Mouse (Mus musculus): ENCODE measurements around the gene Zfp341. TPM values are rescaled to one million over a fixed set of nuclear protein-coding genes. Genes with fewer than 3 reads are reported as not detected.
A peak's percentile ranks its signal among the peaks of the same experiment; 100 is the strongest.

Gene Zfp341
- polyA plus RNA-seq, 1 experiment, result 4.7 TPM

DNA sequence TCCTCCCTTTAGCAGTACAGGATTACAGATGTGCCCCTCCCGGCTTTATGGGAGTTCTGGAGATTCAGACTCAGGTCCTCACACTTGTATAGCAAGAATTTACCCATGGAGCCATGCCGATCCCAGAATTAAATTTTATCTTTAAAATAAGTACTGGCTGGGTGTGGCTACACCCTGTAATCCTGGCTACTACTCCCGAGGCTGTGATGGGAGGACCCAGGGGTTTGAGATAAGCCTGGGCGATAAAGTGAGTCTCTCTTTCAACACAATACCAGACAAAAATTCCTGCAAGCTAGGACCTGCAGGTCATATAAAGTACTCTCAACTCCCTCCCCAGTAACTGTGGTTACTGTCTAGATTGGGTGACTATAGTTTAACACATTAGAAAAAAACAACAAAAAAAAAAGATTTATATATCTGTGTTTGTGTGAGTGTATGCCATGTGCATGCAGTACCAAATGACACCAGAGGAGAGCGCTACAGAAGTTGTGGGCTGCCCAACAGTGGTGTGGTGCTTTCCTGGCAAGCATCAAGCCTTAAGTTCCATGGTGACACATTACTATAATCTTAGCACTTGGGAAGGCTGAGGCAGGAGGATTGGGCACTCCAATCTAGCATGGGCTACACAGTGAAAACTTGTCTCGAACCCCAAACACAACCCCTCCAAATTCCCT, 29.8 kb downstream of the Zfp341 start:
- Histone ChIP-seq H3K27me3 (ENCODE audit: control insufficient read depth, insufficient read depth, low read length) (no peaks in the 10 kb centered on the region), H3K36me3 (ENCODE audit: control insufficient read depth, insufficient read depth, low read length) (peaks cover 4% of the 10 kb centered on the region; the same call in 1 of the 2 replicates), H3K4me3 (ENCODE audit: low read depth, low read length) (no peak overlapping the region), H3K27ac (ENCODE audit: insufficient read depth, low read depth, low read length) (no peak overlapping the region), H3K4me1 (ENCODE audit: control insufficient read depth, insufficient read depth, insufficient read length, low read length) (peaks cover 11% of the 10 kb centered on the region)
- TF ChIP-seq CTCF (IDR thresholded peaks at IDR 0.05; ENCODE audit: extremely low read depth, insufficient read length, insufficient replicate concordance, low read depth, low read length), result no peak
- no peak for TF ChIP-seq POLR2A (IDR thresholded peaks at IDR 0.05; ENCODE audit: low read depth, low read length)
- 44% methylated on average over 6 of the region's 6 CpGs for WGBS

DNA sequence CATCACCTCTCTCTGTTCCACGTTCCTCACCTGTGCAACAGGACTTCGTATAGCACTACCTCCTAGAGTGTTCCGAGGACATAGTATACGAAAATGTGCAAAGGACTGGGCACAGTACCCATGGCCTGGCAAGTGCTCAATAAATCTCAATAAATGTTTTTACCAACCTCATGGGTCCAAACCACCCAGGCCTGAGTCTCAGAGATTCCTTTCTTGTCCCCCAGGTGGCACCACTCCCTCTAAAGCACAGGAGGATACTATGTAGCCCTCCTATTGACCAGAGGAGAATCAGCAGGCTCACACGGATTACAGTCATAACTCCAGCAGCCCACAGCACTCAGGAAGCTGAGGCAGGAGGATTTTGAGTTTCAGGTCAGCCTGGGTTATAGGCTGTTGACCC, 33.5 kb downstream of the Zfp341 start:
- Histone ChIP-seq H3K4me3 (ENCODE audit: low read depth, low read length) (no peak overlapping the region), H3K36me3 (ENCODE audit: control insufficient read depth, insufficient read depth, low read length) (no peaks in the 10 kb centered on the region; the same call in 1 of the 2 replicates), H3K4me1 (ENCODE audit: control insufficient read depth, insufficient read depth, insufficient read length, low read length) (peaks cover 9% of the 10 kb centered on the region; the same call in 1 of the 2 replicates), H3K27me3 (ENCODE audit: control insufficient read depth, insufficient read depth, low read length) (no peaks in the 10 kb centered on the region), H3K27ac (ENCODE audit: insufficient read depth, low read depth, low read length) (no peak overlapping the region)
- TF ChIP-seq POLR2A (IDR thresholded peaks at IDR 0.05; ENCODE audit: low read depth, low read length), result no peak
- peak; percentile 35; the same call in 1 of the 2 replicates for TF ChIP-seq CTCF (IDR thresholded peaks at IDR 0.05; ENCODE audit: extremely low read depth, insufficient read length, insufficient replicate concordance, low read depth, low read length)
- 76% methylated on average over 5 of the region's 5 CpGs for WGBS

- WGBS, result 24% methylated on average over 3 of the region's 3 CpGs
- TF ChIP-seq POLR2A (IDR thresholded peaks at IDR 0.05; ENCODE audit: low read depth, low read length) (no peak), CTCF (IDR thresholded peaks at IDR 0.05; ENCODE audit: extremely low read depth, insufficient read length, insufficient replicate concordance, low read depth, low read length) (peak; percentile 78; the same call in 1 of the 2 replicates)
- Histone ChIP-seq H3K4me1 (ENCODE audit: control insufficient read depth, insufficient read depth, insufficient read length, low read length) (peaks cover 3% of the 10 kb centered on the region; the same call in 1 of the 2 replicates), H3K36me3 (ENCODE audit: control insufficient read depth, insufficient read depth, low read length) (no peaks in the 10 kb centered on the region), H3K4me3 (ENCODE audit: low read depth, low read length) (no peak overlapping the region), H3K27ac (ENCODE audit: insufficient read depth, low read depth, low read length) (no peak overlapping the region), H3K27me3 (ENCODE audit: control insufficient read depth, insufficient read depth, low read length) (no peaks in the 10 kb centered on the region)
These were observed 35.0 kb downstream of the Zfp341 start for GRCm38 (mm10) chr2:154648086-154648485.

DNA sequence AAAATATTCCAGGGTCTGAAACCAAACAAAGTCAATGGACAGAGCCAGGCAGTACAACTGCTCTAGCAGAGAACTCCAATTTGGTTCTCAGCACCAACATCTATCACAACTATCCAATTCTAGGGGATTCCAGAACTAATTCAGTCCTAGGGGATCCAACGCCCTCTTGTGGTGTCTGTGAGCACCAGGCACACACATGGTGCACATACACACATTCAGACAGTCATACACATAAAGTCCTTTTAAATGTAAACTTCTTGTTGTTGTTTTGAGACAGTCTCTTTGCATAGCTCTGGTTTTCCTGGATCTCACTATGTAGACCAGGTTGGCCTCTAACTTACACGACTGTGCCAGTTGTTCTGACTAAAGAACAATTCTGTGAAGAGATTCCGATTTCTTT, 37.3 kb downstream of the Zfp341 start:
- peaks cover 3% of the 10 kb centered on the region; the same call in 1 of the 2 replicates for H3K4me1 ChIP-seq (ENCODE audit: control insufficient read depth, insufficient read depth, insufficient read length, low read length)
- no peak overlapping the region for H3K4me3 ChIP-seq (ENCODE audit: low read depth, low read length)
- TF ChIP-seq CTCF (IDR thresholded peaks at IDR 0.05; ENCODE audit: extremely low read depth, insufficient read length, insufficient replicate concordance, low read depth, low read length) (no peak), POLR2A (IDR thresholded peaks at IDR 0.05; ENCODE audit: low read depth, low read length) (no peak)
- no peaks in the 10 kb centered on the region for H3K36me3 ChIP-seq (ENCODE audit: control insufficient read depth, insufficient read depth, low read length)
- H3K27ac ChIP-seq (ENCODE audit: insufficient read depth, low read depth, low read length), result no peak overlapping the region
- H3K27me3 ChIP-seq (ENCODE audit: control insufficient read depth, insufficient read depth, low read length), result no peaks in the 10 kb centered on the region
- 86% methylated on average over 3 of the region's 3 CpGs for WGBS

GRCm38 (mm10) chr2:154651363-154651762, 38.3 kb downstream of the Zfp341 start, which contains the start of gene Chmp4b:
Gene Chmp4b, plus strand, starts transcription at chr2:154651705.
- Histone ChIP-seq H3K4me3 (ENCODE audit: low read depth, low read length) (no peak within 1 kb of the TSS), H3K27ac (ENCODE audit: insufficient read depth, low read depth, low read length) (no peak within 1 kb of the TSS), H3K36me3 (ENCODE audit: control insufficient read depth, insufficient read depth, low read length) (no peaks in the 10 kb centered on the region), H3K4me1 (ENCODE audit: control insufficient read depth, insufficient read depth, insufficient read length, low read length) (peaks cover 4% of the 10 kb centered on the region; the same call in 1 of the 2 replicates), H3K27me3 (ENCODE audit: control insufficient read depth, insufficient read depth, low read length) (no peaks in the 10 kb centered on the region)
- WGBS, result 28% methylated on average over 8 of the region's 8 CpGs
- TF ChIP-seq CTCF (IDR thresholded peaks at IDR 0.05; ENCODE audit: extremely low read depth, insufficient read length, insufficient replicate concordance, low read depth, low read length) (no peak), POLR2A (IDR thresholded peaks at IDR 0.05; ENCODE audit: low read depth, low read length) (no peak)

DNA sequence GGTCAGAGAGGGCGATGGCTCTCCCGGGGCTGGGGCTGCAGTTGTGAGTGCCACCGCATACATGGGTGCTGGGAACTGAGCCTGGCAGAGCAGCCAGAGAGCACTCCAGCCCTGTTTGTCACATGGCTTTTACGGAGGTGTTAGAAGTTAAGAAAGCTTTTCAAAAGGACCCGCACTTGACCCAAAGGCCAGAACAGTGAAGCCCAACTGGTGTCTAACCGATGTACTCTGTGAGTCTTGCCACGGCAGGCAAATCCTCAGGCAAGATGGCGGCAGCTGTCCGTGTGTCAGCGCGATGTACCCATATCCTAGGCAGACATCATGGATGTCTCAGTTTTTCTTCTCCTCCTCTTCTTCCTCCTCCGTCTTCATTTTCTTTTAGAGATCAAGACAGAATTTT, 41.9 kb downstream of the Zfp341 start:
- WGBS, result 98% methylated on average over 12 of the region's 12 CpGs

GRCm38 (mm10) chr2:154655878-154656414, 42.8 kb downstream of the Zfp341 start:
- H3K36me3 ChIP-seq (ENCODE audit: control insufficient read depth, insufficient read depth, low read length), result 0 out of 2 replicates have a peak, but pooled peaks cover 7% of the 10 kb centered on the region
- no peak overlapping the region for H3K27ac ChIP-seq (ENCODE audit: insufficient read depth, low read depth, low read length)
- peaks cover 17% of the 10 kb centered on the region for H3K4me1 ChIP-seq (ENCODE audit: control insufficient read depth, insufficient read depth, insufficient read length, low read length)
- TF ChIP-seq POLR2A (IDR thresholded peaks at IDR 0.05; ENCODE audit: low read depth, low read length), result no peak
- no peak for TF ChIP-seq CTCF (IDR thresholded peaks at IDR 0.05; ENCODE audit: extremely low read depth, insufficient read length, insufficient replicate concordance, low read depth, low read length)
- H3K4me3 ChIP-seq (ENCODE audit: low read depth, low read length), result no peak overlapping the region
- 39% methylated on average over 2 of the region's 2 CpGs for WGBS
- H3K27me3 ChIP-seq (ENCODE audit: control insufficient read depth, insufficient read depth, low read length), result no peaks in the 10 kb centered on the region

More for the DNA sequence above, 41.9 kb downstream of the Zfp341 start:
- no peak for TF ChIP-seq CTCF (IDR thresholded peaks at IDR 0.05; ENCODE audit: extremely low read depth, insufficient read length, insufficient replicate concordance, low read depth, low read length)
- no peak for TF ChIP-seq POLR2A (IDR thresholded peaks at IDR 0.05; ENCODE audit: low read depth, low read length)
- Histone ChIP-seq H3K4me3 (ENCODE audit: low read depth, low read length) (no peak overlapping the region), H3K27me3 (ENCODE audit: control insufficient read depth, insufficient read depth, low read length) (no peaks in the 10 kb centered on the region), H3K36me3 (ENCODE audit: control insufficient read depth, insufficient read depth, low read length) (0 out of 2 replicates have a peak, but pooled peaks cover 3% of the 10 kb centered on the region), H3K27ac (ENCODE audit: insufficient read depth, low read depth, low read length) (no peak overlapping the region), H3K4me1 (ENCODE audit: control insufficient read depth, insufficient read depth, insufficient read length, low read length) (peaks cover 12% of the 10 kb centered on the region; the same call in 1 of the 2 replicates)
